Mouse (Mus musculus) forelimb bud, embryonic 11.5 days (tissue): ENCODE data around the gene Nt5e.
A peak's percentile ranks its signal among the peaks of the same experiment; 100 is the strongest.

Source experiments
- DNase-seq: peaks from one replicate; pipeline ENCODE4 v3.0.0-alpha.2; 2012; ENCODE audit warnings: low read depth, low spot score

Nt5e gene

GRCm38 (mm10) chr9:88344424-88344823 lies 17.4 kb downstream of the Nt5e start:
- DNase-seq = no peak

GRCm38 (mm10) chr9:88346857-88347256 lies 19.9 kb downstream of the Nt5e start:
- no peak for DNase-seq

- DNase-seq = no peak
Measured at GRCm38 (mm10) chr9:88348623-88349022, 21.6 kb downstream of the Nt5e start.

- no peak for DNase-seq
Measured at GRCm38 (mm10) chr9:88350317-88350716, 23.3 kb downstream of the Nt5e start.

GRCm38 (mm10) chr9:88351163-88351562 lies 24.2 kb downstream of the Nt5e start:
- DNase-seq = no peak

- DNase-seq = peak; percentile 10
Measured at GRCm38 (mm10) chr9:88352741-88353140, 25.7 kb downstream of the Nt5e start.

- DNase-seq = no peak
Measured at GRCm38 (mm10) chr9:88353459-88353858, 26.5 kb downstream of the Nt5e start.

- no peak for DNase-seq
Measured at GRCm38 (mm10) chr9:88357173-88357572, 30.2 kb downstream of the Nt5e start.

GRCm38 (mm10) chr9:88359140-88359539 lies 32.1 kb downstream of the Nt5e start:
- DNase-seq = no peak

GRCm38 (mm10) chr9:88361211-88361909 lies 34.4 kb downstream of the Nt5e start:
- DNase-seq = no peak

GRCm38 (mm10) chr9:88362055-88362850 lies 35.3 kb downstream of the Nt5e start:
- DNase-seq = no peak

- DNase-seq = no peak
Measured at GRCm38 (mm10) chr9:88363102-88363501, 36.1 kb downstream of the Nt5e start.

GRCm38 (mm10) chr9:88366308-88366707 lies 39.3 kb downstream of the Nt5e start:
- DNase-seq = no peak

- no peak for DNase-seq
Measured at GRCm38 (mm10) chr9:88366819-88367218, 39.8 kb downstream of the Nt5e start.

GRCm38 (mm10) chr9:88367322-88367721 lies 40.3 kb downstream of the Nt5e start:
- DNase-seq = no peak

GRCm38 (mm10) chr9:88367751-88368150 lies 40.8 kb downstream of the Nt5e start:
- DNase-seq = no peak

- no peak for DNase-seq
Measured at GRCm38 (mm10) chr9:88368476-88368875, 41.5 kb downstream of the Nt5e start.

- DNase-seq = no peak
Measured at GRCm38 (mm10) chr9:88369666-88370065, 42.7 kb downstream of the Nt5e start.

GRCm38 (mm10) chr9:88371201-88371600 lies 44.2 kb downstream of the Nt5e start:
- no peak for DNase-seq

- no peak for DNase-seq
Measured at GRCm38 (mm10) chr9:88373001-88373400, 46.0 kb downstream of the Nt5e start.

- no peak for DNase-seq
Measured at GRCm38 (mm10) chr9:88377483-88377882, 50.5 kb downstream of the Nt5e start.

GRCm38 (mm10) chr9:88379057-88379456 lies 52.1 kb downstream of the Nt5e start:
- no peak for DNase-seq

GRCm38 (mm10) chr9:88380076-88380475 lies 53.1 kb downstream of the Nt5e start:
- no peak for DNase-seq
